Mouse (Mus musculus) limb, embryonic 10.5 days (tissue): Measurements from ENCODE around the gene Rab4a. TPM values are rescaled to one million over a fixed set of nuclear protein-coding genes. Genes with fewer than 3 reads are reported as not detected.

Source experiments
- DNase-seq: peaks from one replicate; pipeline ENCODE4 v3.0.0-alpha.2; 2017; ENCODE audit warnings: low spot score
- H3K27ac ChIP-seq: fragments of 300-500 bp; sonication (generic); 2 replicates; pipeline ENCODE4 v1.5.1; 2016; ENCODE audit warnings: mild to moderate bottlenecking
- H3K27me3 ChIP-seq: fragments of 300-500 bp; sonication (generic); 2 replicates; pipeline ENCODE4 v1.6.1; 2016; ENCODE audit warnings: low read depth, mild to moderate bottlenecking; ENCODE audit not compliant: poor library complexity, severe bottlenecking
- H3K36me3 ChIP-seq: fragments of 300-500 bp; sonication (generic); 2 replicates; pipeline ENCODE4 v1.6.1; 2016; ENCODE audit warnings: mild to moderate bottlenecking, moderate library complexity
- H3K4me1 ChIP-seq: fragments of 300-500 bp; sonication (generic); 2 replicates; pipeline ENCODE4 v1.6.1; 2016
- H3K4me3 ChIP-seq: fragments of 300-500 bp; sonication (generic); 2 replicates; pipeline ENCODE4 v1.5.1; 2016; ENCODE audit warnings: mild to moderate bottlenecking, moderate library complexity
- H3K9me3 ChIP-seq: fragments of 300-500 bp; sonication (generic); replicated peaks from 2 replicates; pipeline ENCODE4 v1.6.1; 2016; ENCODE audit warnings: mild to moderate bottlenecking
- WGBS: fragments of 180-500 bp; shearing (Covaris S2); methylation state at CpG from one replicate; pipeline ENCODE4 v1.1.7; 2016; 5-methylcytosine and 5-hydroxymethylcytosine counted together
- polyA plus RNA-seq: library from polyadenylated mRNA; unstranded; fragments of >200 nt; fragmentation: Nextera tagmentation; extraction: Ambion mirVana; gene quantifications from 2 replicates; pipeline ENCODE4 v1.2.1, GENCODE M21; 2016

Rab4a gene
- 58.2 and 61.8 TPM in 2 replicates for polyA plus RNA-seq

GRCm38 (mm10) chr8:123805718-123806373, at the start of gene Rab4a:
Gene Rab4a (plus strand): TSS chr8:123805985.
- H3K4me1 ChIP-seq: peaks cover 34% of the 10 kb centered on the region
- peak within 1 kb of the TSS; percentile 95 for H3K27ac ChIP-seq
- DNase-seq: peak; percentile 93
- H3K36me3 ChIP-seq: peaks cover 13% of the 10 kb centered on the region
- H3K27me3 ChIP-seq: no peaks in the 10 kb centered on the region
- H3K4me3 ChIP-seq: peak within 1 kb of the TSS; percentile 93
- under 1% methylated on average over 47 of the region's 48 CpGs for WGBS
- no peaks in the 10 kb centered on the region for H3K9me3 ChIP-seq

- H3K36me3 ChIP-seq: no peaks in the 10 kb centered on the region
- 86% methylated on average over 8 of the region's 8 CpGs for WGBS
- H3K4me3 ChIP-seq: no peak overlapping the region
- DNase-seq: no peak
- no peak overlapping the region for H3K27ac ChIP-seq
- H3K9me3 ChIP-seq: no peaks in the 10 kb centered on the region
- H3K4me1 ChIP-seq: peaks cover 41% of the 10 kb centered on the region
- H3K27me3 ChIP-seq: no peaks in the 10 kb centered on the region
Observed at GRCm38 (mm10) chr8:123756901-123757300, 48.9 kb upstream of the Rab4a start.

GRCm38 (mm10) chr8:123758935-123759334, 46.9 kb upstream of the Rab4a start:
- H3K36me3 ChIP-seq: no peaks in the 10 kb centered on the region
- 89% methylated on average over 1 of the region's 1 CpGs for WGBS
- H3K4me1 ChIP-seq: peaks cover 37% of the 10 kb centered on the region
- H3K27ac ChIP-seq: no peak overlapping the region
- H3K27me3 ChIP-seq: no peaks in the 10 kb centered on the region
- H3K4me3 ChIP-seq: no peak overlapping the region
- no peak for DNase-seq
- no peaks in the 10 kb centered on the region for H3K9me3 ChIP-seq

- peak overlapping the region; percentile 76 for H3K27ac ChIP-seq
- WGBS: 9% methylated on average over 10 of the region's 10 CpGs
- peak; percentile 60 for DNase-seq
Observed at GRCm38 (mm10) chr8:123759933-123760332, 45.9 kb upstream of the Rab4a start.

GRCm38 (mm10) chr8:123760579-123760978, 45.2 kb upstream of the Rab4a start:
- peak overlapping the region; percentile 41 for H3K4me3 ChIP-seq
- no peak for DNase-seq
- no peaks in the 10 kb centered on the region for H3K36me3 ChIP-seq
- 60% methylated on average over 5 of the region's 5 CpGs for WGBS
- H3K27me3 ChIP-seq: no peaks in the 10 kb centered on the region
- H3K9me3 ChIP-seq: no peaks in the 10 kb centered on the region
- peak overlapping the region; percentile 76; the same call in 1 of the 2 replicates for H3K27ac ChIP-seq
- peaks cover 32% of the 10 kb centered on the region for H3K4me1 ChIP-seq

More at GRCm38 (mm10) chr8:123759933-123760332, 45.9 kb upstream of the Rab4a start:
- H3K36me3 ChIP-seq: no peaks in the 10 kb centered on the region
- peak overlapping the region; percentile 41 for H3K4me3 ChIP-seq
- H3K9me3 ChIP-seq: no peaks in the 10 kb centered on the region
- H3K27me3 ChIP-seq: no peaks in the 10 kb centered on the region
- H3K4me1 ChIP-seq: peaks cover 32% of the 10 kb centered on the region

GRCm38 (mm10) chr8:123761266-123761882, 44.4 kb upstream of the Rab4a start:
- Histone ChIP-seq H3K4me3 (no peak overlapping the region), H3K36me3 (no peaks in the 10 kb centered on the region), H3K27ac (no peak overlapping the region), H3K4me1 (peaks cover 32% of the 10 kb centered on the region), H3K27me3 (no peaks in the 10 kb centered on the region), H3K9me3 (no peaks in the 10 kb centered on the region)
- WGBS: 46% methylated on average over 12 of the region's 12 CpGs
- no peak for DNase-seq

GRCm38 (mm10) chr8:123761883-123762270, 43.9 kb upstream of the Rab4a start:
- 46% methylated on average over 4 of the region's 4 CpGs for WGBS
- Histone ChIP-seq H3K36me3 (no peaks in the 10 kb centered on the region), H3K27ac (no peak overlapping the region), H3K27me3 (no peaks in the 10 kb centered on the region), H3K4me1 (peaks cover 32% of the 10 kb centered on the region), H3K4me3 (no peak overlapping the region), H3K9me3 (no peaks in the 10 kb centered on the region)
- DNase-seq: no peak

GRCm38 (mm10) chr8:123763355-123763754, 42.4 kb upstream of the Rab4a start:
- WGBS: 86% methylated on average over 7 of the region's 7 CpGs
- Histone ChIP-seq H3K27me3 (no peaks in the 10 kb centered on the region), H3K36me3 (no peaks in the 10 kb centered on the region), H3K9me3 (no peaks in the 10 kb centered on the region), H3K4me1 (peaks cover 42% of the 10 kb centered on the region), H3K27ac (no peak overlapping the region), H3K4me3 (no peak overlapping the region)
- DNase-seq: no peak

GRCm38 (mm10) chr8:123764671-123765070, 41.1 kb upstream of the Rab4a start:
- DNase-seq: no peak
- no peaks in the 10 kb centered on the region for H3K36me3 ChIP-seq

GRCm38 (mm10) chr8:123766516-123766915, 39.3 kb upstream of the Rab4a start:
- H3K27me3 ChIP-seq: no peaks in the 10 kb centered on the region
- WGBS: 86% methylated on average over 4 of the region's 4 CpGs
- no peak overlapping the region for H3K4me3 ChIP-seq
- H3K27ac ChIP-seq: no peak overlapping the region
- no peak for DNase-seq
- H3K4me1 ChIP-seq: peaks cover 25% of the 10 kb centered on the region
- no peaks in the 10 kb centered on the region for H3K36me3 ChIP-seq
- no peaks in the 10 kb centered on the region for H3K9me3 ChIP-seq

More at GRCm38 (mm10) chr8:123764671-123765070, 41.1 kb upstream of the Rab4a start:
- Histone ChIP-seq H3K4me3 (no peak overlapping the region), H3K27me3 (no peaks in the 10 kb centered on the region), H3K9me3 (no peaks in the 10 kb centered on the region), H3K27ac (no peak overlapping the region), H3K4me1 (peaks cover 43% of the 10 kb centered on the region)
- whole genome bisulfite sequencing: 38% methylated on average over 4 of the region's 4 CpGs

- Histone ChIP-seq H3K36me3 (no peaks in the 10 kb centered on the region), H3K4me1 (peaks cover 13% of the 10 kb centered on the region), H3K27me3 (no peaks in the 10 kb centered on the region), H3K27ac (no peak overlapping the region), H3K4me3 (no peak overlapping the region), H3K9me3 (no peaks in the 10 kb centered on the region)
- no peak for DNase-seq
- 81% methylated on average over 8 of the region's 8 CpGs for WGBS
Observed at GRCm38 (mm10) chr8:123767874-123768273, 37.9 kb upstream of the Rab4a start.

GRCm38 (mm10) chr8:123768492-123769356, 37.1 kb upstream of the Rab4a start:
- DNase-seq: peak; percentile 61
- no peaks in the 10 kb centered on the region for H3K9me3 ChIP-seq
- H3K4me1 ChIP-seq: peaks cover 20% of the 10 kb centered on the region
- H3K27ac ChIP-seq: no peak overlapping the region
- no peaks in the 10 kb centered on the region for H3K27me3 ChIP-seq
- 72% methylated on average over 16 of the region's 16 CpGs for WGBS
- H3K4me3 ChIP-seq: no peak overlapping the region
- no peaks in the 10 kb centered on the region for H3K36me3 ChIP-seq

- Histone ChIP-seq H3K36me3 (no peaks in the 10 kb centered on the region), H3K4me3 (no peak overlapping the region), H3K4me1 (peaks cover 15% of the 10 kb centered on the region), H3K27ac (no peak overlapping the region), H3K9me3 (no peaks in the 10 kb centered on the region), H3K27me3 (peaks cover 5% of the 10 kb centered on the region; the same call in 1 of the 2 replicates)
- WGBS: 57% methylated on average over 12 of the region's 12 CpGs
- DNase-seq: no peak
Observed at GRCm38 (mm10) chr8:123773468-123773867, 32.3 kb upstream of the Rab4a start.
